Mouse (Mus musculus): ENCODE data around the gene Galnt15. TPM values are rescaled to one million over a fixed set of nuclear protein-coding genes. Genes with fewer than 3 reads are reported as not detected.

Gene Galnt15
- polyA plus RNA-seq (2016; fragmentation: Nextera tagmentation; extraction: Ambion mirVana): 0.10 and 0.11 TPM in 2 replicates

DNA sequence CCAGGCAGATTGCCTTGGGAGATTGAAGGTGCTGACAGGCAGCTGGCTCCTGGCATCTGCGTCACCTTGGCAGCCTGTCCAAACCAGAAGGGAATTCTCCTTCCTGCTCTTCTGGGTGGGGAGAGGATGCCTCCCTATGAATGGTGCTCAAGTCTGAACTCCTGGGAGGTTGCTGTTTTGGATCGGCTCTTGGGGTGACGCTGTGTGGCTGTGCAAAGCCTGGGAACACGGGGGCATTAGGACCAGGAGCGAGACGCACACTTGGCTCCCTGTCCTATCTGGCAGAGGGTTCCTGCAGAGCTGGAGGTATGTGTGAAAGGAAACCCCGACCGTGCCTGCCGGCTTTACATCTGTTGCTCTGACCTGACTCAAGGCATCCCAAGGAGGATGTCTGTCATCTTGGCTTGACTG, at the start of gene Galnt15:
Gene Galnt15 (plus strand): TSS at position 309 of the 411 bp plus-strand sequence.
- DNase-seq (ENCODE audit: low spot score): no peak
- H3K27me3 ChIP-seq (ENCODE audit: low read depth, poor library complexity, severe bottlenecking): peaks cover 28% of the 10 kb centered on the region
- H3K27ac ChIP-seq (replicated peaks): 0 out of 2 replicates have a peak within 1 kb of the TSS, but pooled peaks have one; percentile 9
- 15% methylated on average over 9 of the region's 9 CpGs for WGBS
- H3K4me3 ChIP-seq: no peak within 1 kb of the TSS
- H3K36me3 ChIP-seq: no peaks in the 10 kb centered on the region
- no peaks in the 10 kb centered on the region for H3K9me3 ChIP-seq (replicated peaks)
- H3K4me1 ChIP-seq: peaks cover 22% of the 10 kb centered on the region

- 51% methylated on average over 8 of the region's 8 CpGs for WGBS
- DNase-seq (ENCODE audit: low spot score): no peak
- no peaks in the 10 kb centered on the region for H3K36me3 ChIP-seq
- H3K4me1 ChIP-seq: peaks cover 6% of the 10 kb centered on the region
- H3K27ac ChIP-seq (replicated peaks): no peak overlapping the region
- no peak overlapping the region for H3K4me3 ChIP-seq
- no peaks in the 10 kb centered on the region for H3K27me3 ChIP-seq (ENCODE audit: low read depth, poor library complexity, severe bottlenecking)
- no peaks in the 10 kb centered on the region for H3K9me3 ChIP-seq (replicated peaks)
Measured at GRCm38 (mm10) chr14:31994021-31994420, 34.8 kb upstream of the Galnt15 start.

DNA sequence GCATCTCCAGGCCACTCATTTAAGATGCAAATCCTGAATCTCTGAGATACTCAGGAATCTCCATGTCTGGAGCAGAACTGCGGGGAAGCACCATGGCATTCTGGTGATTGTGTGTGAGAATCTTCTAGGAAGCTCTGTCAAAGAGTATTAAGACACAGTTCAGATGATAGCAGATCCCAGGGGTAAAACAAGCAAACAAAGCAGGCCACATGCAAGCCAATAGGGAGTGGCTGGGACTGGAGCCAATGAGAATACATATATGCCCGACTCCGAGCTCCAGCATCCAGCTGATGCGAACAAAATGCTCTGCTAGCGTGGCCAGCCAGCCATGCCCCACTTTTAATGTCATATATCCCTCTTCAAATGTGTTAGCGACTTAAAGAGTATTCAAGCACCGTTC, 27.8 kb upstream of the Galnt15 start:
- H3K36me3 ChIP-seq: no peaks in the 10 kb centered on the region
- no peak overlapping the region for H3K27ac ChIP-seq (replicated peaks)
- WGBS: 77% methylated on average over 7 of the region's 7 CpGs
- peaks cover 22% of the 10 kb centered on the region for H3K4me1 ChIP-seq
- no peak overlapping the region for H3K4me3 ChIP-seq
- no peaks in the 10 kb centered on the region for H3K27me3 ChIP-seq (ENCODE audit: low read depth, poor library complexity, severe bottlenecking)
- no peaks in the 10 kb centered on the region for H3K9me3 ChIP-seq (replicated peaks)
- no peak for DNase-seq (ENCODE audit: low spot score)

DNA sequence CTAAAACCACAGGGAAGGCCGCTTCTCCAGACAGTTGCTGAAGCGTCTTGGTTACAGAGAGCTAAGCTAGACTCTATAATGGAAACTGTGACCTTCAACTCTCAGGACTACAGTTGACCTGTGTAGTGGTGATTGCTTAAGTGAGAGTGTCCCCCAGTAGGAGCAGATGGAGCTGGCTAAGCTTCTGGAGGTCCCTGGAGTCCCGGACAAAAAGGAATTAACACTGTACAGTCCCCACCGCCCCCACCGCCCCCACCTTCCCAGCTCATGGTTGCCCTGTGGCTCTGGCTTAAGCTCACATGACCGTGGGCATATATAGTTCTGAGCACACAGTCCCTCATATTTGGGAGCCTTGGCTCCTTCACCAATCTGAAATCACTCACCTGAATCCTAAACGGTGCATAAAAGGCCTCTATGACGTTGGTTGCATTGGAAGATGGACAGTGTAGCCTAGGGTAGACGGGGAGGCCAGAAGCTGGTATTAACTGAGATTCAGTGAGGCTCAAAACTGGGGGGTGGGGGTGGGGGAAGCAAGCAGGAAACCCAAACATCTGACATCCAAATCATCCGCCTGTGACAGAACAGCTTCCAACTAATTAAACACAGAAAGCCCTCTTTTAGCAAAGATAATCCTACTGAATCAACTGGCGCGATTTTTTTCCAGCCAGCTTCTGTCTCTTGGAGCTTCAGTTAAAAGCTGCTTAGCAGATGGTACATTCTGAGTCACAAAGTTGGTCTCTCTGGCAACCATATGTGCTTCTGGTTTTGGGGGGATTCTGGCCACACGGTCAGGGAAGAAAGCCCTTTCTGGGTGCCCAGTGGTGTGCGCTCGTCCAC, 26.1 kb upstream of the Galnt15 start:
- 61% methylated on average over 15 of the region's 15 CpGs for WGBS
- peak overlapping the region; percentile 65 for H3K27ac ChIP-seq (replicated peaks)
- H3K4me1 ChIP-seq: peaks cover 20% of the 10 kb centered on the region
- H3K4me3 ChIP-seq: no peak overlapping the region
- H3K27me3 ChIP-seq (ENCODE audit: low read depth, poor library complexity, severe bottlenecking): no peaks in the 10 kb centered on the region
- no peaks in the 10 kb centered on the region for H3K36me3 ChIP-seq
- DNase-seq (ENCODE audit: low spot score): no peak
- H3K9me3 ChIP-seq (replicated peaks): 0 out of 2 replicates have a peak, but pooled peaks cover 3% of the 10 kb centered on the region

- WGBS: 80% methylated on average over 7 of the region's 7 CpGs
- Histone ChIP-seq H3K9me3 (replicated peaks) (0 out of 2 replicates have a peak, but pooled peaks cover 3% of the 10 kb centered on the region), H3K4me3 (no peak overlapping the region), H3K36me3 (no peaks in the 10 kb centered on the region), H3K27me3 (ENCODE audit: low read depth, poor library complexity, severe bottlenecking) (no peaks in the 10 kb centered on the region), H3K4me1 (peaks cover 20% of the 10 kb centered on the region), H3K27ac (replicated peaks) (no peak overlapping the region; the same call in 1 of the 2 replicates)
- DNase-seq (ENCODE audit: low spot score): no peak
Measured at GRCm38 (mm10) chr14:32003904-32004596, 24.7 kb upstream of the Galnt15 start.

- H3K36me3 ChIP-seq: no peaks in the 10 kb centered on the region
- peaks cover 20% of the 10 kb centered on the region for H3K4me1 ChIP-seq
- H3K27ac ChIP-seq (replicated peaks): no peak overlapping the region
- no peak for DNase-seq (ENCODE audit: low spot score)
- 82% methylated on average over 9 of the region's 9 CpGs for WGBS
- H3K9me3 ChIP-seq (replicated peaks): 0 out of 2 replicates have a peak, but pooled peaks cover 3% of the 10 kb centered on the region
- H3K4me3 ChIP-seq: no peak overlapping the region
- no peaks in the 10 kb centered on the region for H3K27me3 ChIP-seq (ENCODE audit: low read depth, poor library complexity, severe bottlenecking)
Measured at GRCm38 (mm10) chr14:32005673-32006261, 23.0 kb upstream of the Galnt15 start.

GRCm38 (mm10) chr14:32007654-32008335, 21.0 kb upstream of the Galnt15 start:
- WGBS: 86% methylated on average over 4 of the region's 4 CpGs
- no peaks in the 10 kb centered on the region for H3K36me3 ChIP-seq
- DNase-seq (ENCODE audit: low spot score): no peak

DNA sequence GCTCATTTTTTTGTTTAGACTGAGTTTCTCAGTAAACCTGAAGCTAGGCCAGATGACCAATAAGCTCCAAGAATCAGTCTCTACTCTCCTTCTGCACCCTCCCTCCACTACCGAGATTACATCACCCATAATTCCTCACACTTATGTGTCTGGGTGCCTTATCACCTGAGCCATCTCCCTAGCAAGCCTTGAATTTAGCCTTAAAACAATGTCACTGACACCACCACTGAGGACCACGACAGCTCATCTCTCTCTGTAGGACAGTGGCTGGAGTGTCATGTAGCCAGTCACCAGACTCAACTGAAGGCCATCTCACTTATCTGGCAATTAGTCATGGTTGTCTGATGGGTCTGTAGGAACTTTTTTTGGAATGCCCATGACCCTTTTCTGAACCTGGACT, 19.1 kb upstream of the Galnt15 start:
- Histone ChIP-seq H3K9me3 (replicated peaks) (0 out of 2 replicates have a peak, but pooled peaks cover 3% of the 10 kb centered on the region), H3K27me3 (ENCODE audit: low read depth, poor library complexity, severe bottlenecking) (no peaks in the 10 kb centered on the region), H3K4me1 (no peaks in the 10 kb centered on the region), H3K27ac (replicated peaks) (no peak overlapping the region), H3K36me3 (no peaks in the 10 kb centered on the region), H3K4me3 (no peak overlapping the region)
- WGBS: 86% methylated on average over 2 of the region's 2 CpGs
- no peak for DNase-seq (ENCODE audit: low spot score)

More at GRCm38 (mm10) chr14:32007654-32008335, 21.0 kb upstream of the Galnt15 start:
- no peak overlapping the region for H3K4me3 ChIP-seq
- no peak overlapping the region for H3K27ac ChIP-seq (replicated peaks)
- no peaks in the 10 kb centered on the region for H3K27me3 ChIP-seq (ENCODE audit: low read depth, poor library complexity, severe bottlenecking)
- 0 out of 2 replicates have a peak, but pooled peaks cover 3% of the 10 kb centered on the region for H3K9me3 ChIP-seq (replicated peaks)
- H3K4me1 ChIP-seq: peaks cover 14% of the 10 kb centered on the region

DNA sequence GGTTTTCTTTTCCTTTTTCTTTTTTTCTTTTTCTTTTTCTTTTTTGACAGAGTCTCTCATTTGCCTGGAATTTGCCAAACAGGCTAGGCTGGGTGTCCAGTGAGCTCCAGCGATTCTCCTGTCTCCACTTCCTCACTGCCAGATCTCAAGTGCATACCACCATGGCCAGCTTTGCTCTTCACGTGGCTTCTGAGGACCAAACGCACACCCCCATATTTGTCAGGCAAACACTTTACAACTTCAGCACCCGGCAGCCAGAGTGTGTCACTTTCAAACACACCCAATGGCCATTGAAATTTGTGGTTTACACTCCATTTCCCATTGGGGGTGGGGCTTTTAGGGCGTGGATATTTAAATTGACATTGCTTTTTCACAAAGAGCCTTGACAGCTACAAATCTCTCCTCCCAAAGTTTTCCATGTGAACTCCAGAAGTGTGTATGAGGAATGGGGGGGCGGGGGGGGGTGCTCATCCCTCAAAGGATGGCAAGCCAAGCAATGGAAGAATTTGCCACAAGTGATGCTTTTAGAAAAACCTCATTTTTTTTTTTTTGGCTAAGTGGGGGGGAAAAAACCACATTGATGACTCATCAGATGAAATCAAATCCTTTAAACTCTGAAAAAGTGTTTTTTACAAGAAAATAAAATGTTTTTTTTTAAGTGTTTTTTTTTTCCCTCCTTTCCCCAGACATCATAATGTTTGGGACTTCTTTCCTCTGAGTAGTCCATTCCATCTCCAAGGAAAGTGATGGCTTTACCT, 17.1 kb upstream of the Galnt15 start:
- Histone ChIP-seq H3K9me3 (replicated peaks) (0 out of 2 replicates have a peak, but pooled peaks cover under 1% of the 10 kb centered on the region), H3K27ac (replicated peaks) (no peak overlapping the region), H3K27me3 (ENCODE audit: low read depth, poor library complexity, severe bottlenecking) (no peaks in the 10 kb centered on the region), H3K4me1 (peaks cover 9% of the 10 kb centered on the region), H3K36me3 (no peaks in the 10 kb centered on the region), H3K4me3 (no peak overlapping the region)
- no peak for DNase-seq (ENCODE audit: low spot score)
- 78% methylated on average over 6 of the region's 6 CpGs for WGBS

DNA sequence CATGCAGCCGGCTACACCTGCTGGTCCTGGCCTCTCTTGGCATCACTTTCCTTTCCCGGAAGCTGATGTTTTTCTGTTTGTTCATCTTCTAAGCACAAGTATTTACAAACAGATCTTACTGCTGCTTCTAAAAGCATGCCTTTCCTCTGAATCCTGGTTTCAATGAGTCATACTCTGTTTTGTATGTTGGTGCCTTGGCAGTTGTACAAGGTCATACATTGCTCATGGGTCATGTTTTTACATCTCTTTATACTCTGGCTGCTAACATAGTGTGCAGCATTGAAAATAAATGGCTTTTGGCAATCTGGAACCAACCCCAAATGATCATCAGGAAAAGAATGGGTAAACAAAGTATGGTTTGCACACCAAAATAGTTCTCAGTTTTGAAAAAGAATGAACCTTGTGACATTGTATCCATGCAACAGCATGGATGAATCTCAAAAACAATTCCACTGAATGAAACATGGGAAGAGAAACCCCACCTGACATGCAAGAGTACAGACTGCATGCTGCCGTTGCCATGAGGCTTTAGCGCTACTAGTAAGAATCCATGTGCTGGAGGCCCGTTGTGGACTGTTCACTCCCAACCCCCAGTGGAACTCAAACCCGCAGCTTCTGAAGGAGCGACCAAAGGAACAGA, 13.5 kb upstream of the Galnt15 start:
- Histone ChIP-seq H3K27me3 (ENCODE audit: low read depth, poor library complexity, severe bottlenecking) (no peaks in the 10 kb centered on the region), H3K27ac (replicated peaks) (no peak overlapping the region), H3K4me3 (no peak overlapping the region), H3K4me1 (peaks cover 17% of the 10 kb centered on the region), H3K9me3 (replicated peaks) (no peaks in the 10 kb centered on the region), H3K36me3 (no peaks in the 10 kb centered on the region)
- no peak for DNase-seq (ENCODE audit: low spot score)
- 91% methylated on average over 7 of the region's 7 CpGs for WGBS

- Histone ChIP-seq H3K9me3 (replicated peaks) (no peaks in the 10 kb centered on the region), H3K4me1 (peaks cover 17% of the 10 kb centered on the region), H3K27ac (replicated peaks) (peak overlapping the region; percentile 78), H3K36me3 (no peaks in the 10 kb centered on the region), H3K4me3 (peak overlapping the region; percentile 28; the same call in 1 of the 2 replicates), H3K27me3 (ENCODE audit: low read depth, poor library complexity, severe bottlenecking) (no peaks in the 10 kb centered on the region)
- DNase-seq (ENCODE audit: low spot score): no peak
- WGBS: 82% methylated on average over 3 of the region's 3 CpGs
Measured at GRCm38 (mm10) chr14:32016466-32016865, 12.3 kb upstream of the Galnt15 start.

All from midbrain, embryonic 10.5 days (tissue).